Mouse (Mus musculus): ENCODE data around the gene Kcnj9. TPM values are rescaled to one million over a fixed set of nuclear protein-coding genes. Genes with fewer than 3 reads are reported as not detected.

Gene Kcnj9
- polyA plus RNA-seq, 1 experiment from 2014 or later: 0.07 TPM

- no peaks in the 10 kb centered on the region for H3K9me3 ChIP-seq (ENCODE audit: control insufficient read depth, low read length)
- DNase-seq (ENCODE audit: low spot score): no peak
- no peaks in the 10 kb centered on the region for H3K4me1 ChIP-seq (replicated peaks; ENCODE audit: control insufficient read depth, insufficient read depth)
- ATAC-seq (ENCODE audit: low FRiP score, low TSS enrichment): no peak
- no peak overlapping the region for H3K4me3 ChIP-seq (ENCODE audit: low read depth, low read length)
- no peak overlapping the region for H3K4me2 ChIP-seq (replicated peaks; ENCODE audit: low read depth)
- H3K36me3 ChIP-seq (ENCODE audit: control insufficient read depth, insufficient read depth, low read length): no peaks in the 10 kb centered on the region
- TF ChIP-seq EP300 (optimal IDR thresholded peaks at IDR 0.05) (no peak), CTCF (IDR thresholded peaks at IDR 0.05; ENCODE audit: low read depth) (no peak)
- no peaks in the 10 kb centered on the region for H3K27me3 ChIP-seq (ENCODE audit: control insufficient read depth, insufficient read depth, low read length)
- WGBS: 72% methylated on average over 10 of the region's 10 CpGs
- no peak overlapping the region for H3K9ac ChIP-seq (ENCODE audit: low read length)
- no peak overlapping the region for H3K27ac ChIP-seq (replicated peaks)
Observed at GRCm38 (mm10) chr1:172358341-172358740, 29.2 kb upstream of the Kcnj9 start.

DNA sequence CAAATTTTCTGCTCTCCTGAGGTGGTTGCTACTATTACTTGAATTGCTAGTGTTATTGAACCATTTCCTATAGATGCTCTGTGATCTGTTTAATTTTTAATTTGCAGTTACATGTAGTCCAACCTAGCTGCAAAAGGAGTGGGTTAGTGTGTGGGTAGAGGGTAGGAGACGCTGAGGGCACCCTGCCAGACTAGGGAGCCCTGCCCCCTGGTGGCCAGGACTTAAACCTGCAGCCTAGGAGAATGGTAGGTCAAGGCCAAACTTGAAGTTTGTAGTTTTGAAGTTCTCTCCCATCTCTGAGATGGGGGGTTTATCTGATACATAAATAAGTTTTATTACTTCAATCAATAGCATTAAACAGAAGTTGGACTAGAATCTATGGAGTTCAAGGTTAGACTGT is 28.4 kb upstream of the Kcnj9 start:
- H3K27ac ChIP-seq (replicated peaks): no peak overlapping the region
- ATAC-seq (ENCODE audit: low FRiP score, low TSS enrichment) (peak; percentile 58; the same call in 1 of the 2 replicates), DNase-seq (ENCODE audit: low spot score) (peak; percentile 66)
- TF ChIP-seq CTCF (IDR thresholded peaks at IDR 0.05; ENCODE audit: low read depth) (peak; percentile 93), EP300 (optimal IDR thresholded peaks at IDR 0.05) (no peak)
- H3K4me2 ChIP-seq (replicated peaks; ENCODE audit: low read depth): no peak overlapping the region
- H3K27me3 ChIP-seq (ENCODE audit: control insufficient read depth, insufficient read depth, low read length): no peaks in the 10 kb centered on the region
- H3K9me3 ChIP-seq (ENCODE audit: control insufficient read depth, low read length): no peaks in the 10 kb centered on the region
- H3K4me3 ChIP-seq (ENCODE audit: low read depth, low read length): no peak overlapping the region
- no peaks in the 10 kb centered on the region for H3K4me1 ChIP-seq (replicated peaks; ENCODE audit: control insufficient read depth, insufficient read depth)
- H3K36me3 ChIP-seq (ENCODE audit: control insufficient read depth, insufficient read depth, low read length): no peaks in the 10 kb centered on the region
- H3K9ac ChIP-seq (ENCODE audit: low read length): no peak overlapping the region
- WGBS: 0% methylated on average over 1 of the region's 1 CpGs

GRCm38 (mm10) chr1:172355336-172355735 is 26.2 kb upstream of the Kcnj9 start:
- Histone ChIP-seq H3K9me3 (ENCODE audit: control insufficient read depth, low read length) (no peaks in the 10 kb centered on the region), H3K4me3 (ENCODE audit: low read depth, low read length) (no peak overlapping the region), H3K4me2 (replicated peaks; ENCODE audit: low read depth) (no peak overlapping the region), H3K9ac (ENCODE audit: low read length) (no peak overlapping the region), H3K27me3 (ENCODE audit: control insufficient read depth, insufficient read depth, low read length) (no peaks in the 10 kb centered on the region), H3K27ac (replicated peaks) (no peak overlapping the region), H3K36me3 (ENCODE audit: control insufficient read depth, insufficient read depth, low read length) (no peaks in the 10 kb centered on the region), H3K4me1 (replicated peaks; ENCODE audit: control insufficient read depth, insufficient read depth) (no peaks in the 10 kb centered on the region)
- WGBS: 49% methylated on average over 3 of the region's 3 CpGs
- DNase-seq (ENCODE audit: low spot score) (no peak), ATAC-seq (ENCODE audit: low FRiP score, low TSS enrichment) (no peak)
- no peak for TF ChIP-seq CTCF (IDR thresholded peaks at IDR 0.05; ENCODE audit: low read depth)

GRCm38 (mm10) chr1:172352453-172352852 is 23.3 kb upstream of the Kcnj9 start:
- Histone ChIP-seq H3K36me3 (ENCODE audit: control insufficient read depth, insufficient read depth, low read length) (no peaks in the 10 kb centered on the region), H3K4me3 (ENCODE audit: low read depth, low read length) (no peak overlapping the region), H3K4me2 (replicated peaks; ENCODE audit: low read depth) (no peak overlapping the region), H3K9me3 (ENCODE audit: control insufficient read depth, low read length) (no peaks in the 10 kb centered on the region), H3K9ac (ENCODE audit: low read length) (no peak overlapping the region), H3K4me1 (replicated peaks; ENCODE audit: control insufficient read depth, insufficient read depth) (no peaks in the 10 kb centered on the region; the same call in 1 of the 2 replicates), H3K27ac (replicated peaks) (no peak overlapping the region), H3K27me3 (ENCODE audit: control insufficient read depth, insufficient read depth, low read length) (no peaks in the 10 kb centered on the region)
- TF ChIP-seq EP300 (optimal IDR thresholded peaks at IDR 0.05): no peak
- no peak for TF ChIP-seq CTCF (IDR thresholded peaks at IDR 0.05; ENCODE audit: low read depth)
- ATAC-seq (ENCODE audit: low FRiP score, low TSS enrichment) (no peak), DNase-seq (ENCODE audit: low spot score) (no peak)
- 74% methylated on average over 3 of the region's 3 CpGs for WGBS

- ATAC-seq (ENCODE audit: low FRiP score, low TSS enrichment) (no peak), DNase-seq (ENCODE audit: low spot score) (no peak)
- Histone ChIP-seq H3K27ac (replicated peaks) (no peak overlapping the region), H3K4me1 (replicated peaks; ENCODE audit: control insufficient read depth, insufficient read depth) (no peaks in the 10 kb centered on the region; the same call in 1 of the 2 replicates), H3K4me3 (ENCODE audit: low read depth, low read length) (no peak overlapping the region), H3K9ac (ENCODE audit: low read length) (no peak overlapping the region), H3K9me3 (ENCODE audit: control insufficient read depth, low read length) (no peaks in the 10 kb centered on the region), H3K4me2 (replicated peaks; ENCODE audit: low read depth) (no peak overlapping the region), H3K27me3 (ENCODE audit: control insufficient read depth, insufficient read depth, low read length) (no peaks in the 10 kb centered on the region), H3K36me3 (ENCODE audit: control insufficient read depth, insufficient read depth, low read length) (no peaks in the 10 kb centered on the region)
- WGBS: 75% methylated on average over 6 of the region's 6 CpGs
- no peak for TF ChIP-seq EP300 (optimal IDR thresholded peaks at IDR 0.05)
- no peak for TF ChIP-seq CTCF (IDR thresholded peaks at IDR 0.05; ENCODE audit: low read depth)
Observed at GRCm38 (mm10) chr1:172352001-172352400, 22.9 kb upstream of the Kcnj9 start.

DNA sequence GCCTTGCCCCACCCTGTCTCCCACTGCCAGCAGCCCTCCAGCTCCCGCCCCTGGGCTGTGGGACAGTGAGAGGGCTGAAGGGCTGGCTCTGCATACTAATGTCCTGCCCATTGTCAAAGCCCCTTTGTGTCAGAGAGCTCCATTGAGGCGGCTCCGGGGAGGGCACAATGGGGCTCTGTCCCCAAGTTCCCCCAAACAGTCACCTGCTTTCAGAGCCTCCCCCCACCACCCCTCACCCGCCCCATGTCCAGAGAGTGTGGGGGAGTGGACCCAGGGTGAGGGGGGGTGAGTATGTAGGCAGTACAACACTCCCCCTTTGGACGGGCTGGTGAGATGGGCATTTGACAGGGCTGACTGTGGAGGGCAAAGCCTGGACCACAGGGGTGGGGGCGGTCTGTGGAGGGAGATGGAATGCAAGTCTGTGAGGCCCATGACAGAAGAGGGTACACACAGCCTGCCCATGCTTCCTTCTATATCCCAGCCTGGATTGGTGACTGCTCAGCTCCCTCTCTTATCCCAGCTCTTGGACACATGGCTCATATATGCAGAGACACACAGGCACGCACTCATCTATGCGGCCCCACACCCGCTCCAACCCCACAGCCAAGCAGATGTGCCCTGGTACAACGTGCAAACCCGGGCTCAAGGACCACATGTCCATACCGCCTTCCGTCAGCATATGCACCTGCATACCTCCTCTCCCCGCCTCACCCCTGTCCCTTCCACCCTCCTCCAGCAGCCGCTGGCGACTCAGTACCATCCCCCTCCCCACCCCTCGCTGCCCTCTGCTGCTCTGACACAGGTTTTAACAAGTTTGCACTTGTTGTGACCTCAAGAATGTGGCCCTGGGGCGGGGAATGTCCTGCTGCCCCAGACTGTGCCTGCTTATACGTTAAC is 21.0 kb upstream of the Kcnj9 start:
- no peaks in the 10 kb centered on the region for H3K27me3 ChIP-seq (ENCODE audit: control insufficient read depth, insufficient read depth, low read length)
- DNase-seq (ENCODE audit: low spot score): peak; percentile 52
- H3K36me3 ChIP-seq (ENCODE audit: control insufficient read depth, insufficient read depth, low read length): no peaks in the 10 kb centered on the region
- TF ChIP-seq CTCF (IDR thresholded peaks at IDR 0.05; ENCODE audit: low read depth) (no peak), EP300 (optimal IDR thresholded peaks at IDR 0.05) (no peak)
- no peak overlapping the region for H3K4me3 ChIP-seq (ENCODE audit: low read depth, low read length)
- peak; percentile 57 for ATAC-seq (ENCODE audit: low FRiP score, low TSS enrichment)
- no peaks in the 10 kb centered on the region for H3K9me3 ChIP-seq (ENCODE audit: control insufficient read depth, low read length)
- 15% methylated on average over 19 of the region's 19 CpGs for whole genome bisulfite sequencing
- no peaks in the 10 kb centered on the region; the same call in 1 of the 2 replicates for H3K4me1 ChIP-seq (replicated peaks; ENCODE audit: control insufficient read depth, insufficient read depth)
- no peak overlapping the region for H3K4me2 ChIP-seq (replicated peaks; ENCODE audit: low read depth)
- H3K27ac ChIP-seq (replicated peaks): no peak overlapping the region
- H3K9ac ChIP-seq (ENCODE audit: low read length): no peak overlapping the region
